Mouse (Mus musculus): Measurements from ENCODE around the gene Olfr1226.
"Not testable (repeated sequence)": the region's sequence is repeated elsewhere in the genome, so short reads cannot be mapped to it uniquely, and the experiment has no call there.

Gene Olfr1226

DNA sequence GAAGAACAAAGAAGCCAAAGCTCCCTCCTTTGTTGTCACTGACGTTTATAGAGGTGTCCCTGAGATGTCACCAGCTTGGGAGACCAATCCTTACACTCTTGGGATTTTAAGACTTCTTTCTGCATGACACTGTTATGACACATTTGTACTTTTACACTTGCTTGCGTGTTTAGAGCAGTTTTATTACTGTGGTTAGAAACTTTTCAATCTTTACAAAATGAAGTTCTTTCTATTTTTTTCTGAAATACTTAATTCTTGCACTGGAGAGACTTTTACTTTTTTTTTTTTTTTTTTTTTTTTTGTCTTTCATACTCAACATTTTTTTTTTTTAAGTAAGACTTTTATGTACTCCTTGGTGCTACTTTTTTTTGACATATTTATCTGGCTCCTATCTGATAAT, at the start of gene Olfr1226:
TSS of gene Olfr1226 (minus strand) at position 101 of the 400 bp plus-strand sequence.
- DNase-seq (ENCODE audit: low spot score) = no peak

DNA sequence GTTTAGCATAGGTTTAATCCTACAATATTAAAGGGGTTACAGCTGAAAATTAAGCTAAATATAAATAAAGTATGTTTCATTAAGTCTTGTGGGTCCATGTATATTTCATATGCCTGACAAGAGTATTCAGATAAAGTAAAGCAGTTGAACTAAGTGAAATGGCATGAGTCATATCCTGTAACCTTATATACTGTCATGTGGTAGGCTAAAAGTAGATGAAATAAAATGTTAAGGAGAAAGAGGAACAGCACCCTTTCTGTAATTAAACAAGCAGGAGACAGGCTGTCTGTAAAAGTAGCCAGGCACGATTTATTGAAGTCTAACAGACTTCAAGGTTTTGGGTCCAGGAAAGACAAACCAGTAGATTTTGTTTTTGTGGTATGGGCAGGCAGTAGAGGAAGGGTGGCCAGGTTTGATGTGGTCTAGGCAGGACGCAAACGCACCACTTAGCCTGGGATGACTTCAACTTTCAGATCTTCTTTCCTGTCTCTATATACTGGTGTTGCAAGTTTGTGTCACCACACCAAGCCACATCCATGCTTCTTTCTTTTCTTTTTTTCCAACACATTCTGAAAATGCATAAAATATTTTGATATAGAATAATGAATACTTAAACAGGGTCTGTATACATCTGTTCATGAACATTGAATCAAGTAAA, 3.4 kb downstream of the Olfr1226 start:
- DNase-seq (ENCODE audit: low spot score) = no peak

DNA sequence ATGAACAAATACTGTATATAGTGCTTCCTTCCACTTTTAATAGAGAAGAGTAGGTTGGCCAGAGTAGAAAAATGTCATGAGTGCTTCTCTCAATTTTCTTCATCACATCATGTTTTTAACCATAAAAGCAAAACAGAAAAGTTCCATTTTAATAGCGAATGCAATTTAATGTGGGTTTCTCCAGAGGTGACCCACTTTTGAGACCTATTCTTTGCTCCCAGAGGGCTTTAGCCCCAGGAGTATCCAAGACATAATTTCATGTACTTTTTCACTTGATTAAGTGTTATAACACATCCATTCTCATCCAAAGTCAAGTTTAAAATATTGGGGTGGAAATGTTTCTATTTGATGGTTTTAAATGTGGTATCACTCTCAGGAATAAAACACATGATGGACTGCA, 25.3 kb downstream of the Olfr1226 start, which contains the start of gene Olfr1225:
TSS of gene Olfr1225 (minus strand) at position 101 of the 400 bp plus-strand sequence.
- DNase-seq (ENCODE audit: low spot score) = no peak

DNA sequence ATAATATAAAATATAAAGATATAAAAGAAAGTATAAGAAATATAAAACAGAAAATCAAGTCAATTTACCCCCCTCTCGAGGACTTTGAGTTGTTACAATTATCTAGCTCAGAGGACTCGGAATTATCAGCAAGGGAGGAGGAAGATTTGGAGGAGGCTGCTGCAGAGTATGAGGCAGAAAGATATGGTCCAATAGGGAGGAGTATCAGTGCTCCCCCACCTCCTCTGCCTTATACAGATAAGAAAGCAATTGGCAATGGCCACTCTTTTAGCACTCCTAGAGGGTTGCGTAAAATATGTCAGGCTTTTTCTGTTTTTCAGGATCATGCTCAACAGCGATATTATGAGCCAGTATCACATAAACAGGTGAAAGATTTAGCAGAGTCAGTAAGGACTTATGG, 35.1 kb downstream of the Olfr1226 start:
- not testable (repeated sequence) for DNase-seq (ENCODE audit: low spot score)

DNA sequence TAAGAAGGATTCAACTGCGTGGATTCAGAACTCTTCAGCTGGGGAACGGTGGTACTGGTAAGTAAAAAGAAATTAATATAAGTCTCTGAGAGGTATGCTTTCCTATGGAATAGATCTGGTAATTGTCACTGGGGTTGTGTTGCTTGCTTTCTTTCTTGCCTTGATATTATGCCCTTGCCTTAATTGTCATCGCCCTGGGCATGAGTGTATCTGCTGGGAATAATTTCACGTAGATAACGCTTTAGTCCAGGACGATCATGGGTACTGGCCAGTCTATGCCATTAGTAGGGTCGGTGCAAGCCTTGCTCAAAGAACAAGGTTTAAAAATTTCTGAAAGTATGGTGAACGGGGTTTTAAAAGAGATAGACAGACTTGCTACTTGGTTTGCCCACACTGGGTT, 35.9 kb downstream of the Olfr1226 start, which contains the start of gene Olfr1224-ps1:
TSS of gene Olfr1224-ps1 (minus strand) at position 101 of the 400 bp plus-strand sequence.
- not testable (repeated sequence) for DNase-seq (ENCODE audit: low spot score)

DNA sequence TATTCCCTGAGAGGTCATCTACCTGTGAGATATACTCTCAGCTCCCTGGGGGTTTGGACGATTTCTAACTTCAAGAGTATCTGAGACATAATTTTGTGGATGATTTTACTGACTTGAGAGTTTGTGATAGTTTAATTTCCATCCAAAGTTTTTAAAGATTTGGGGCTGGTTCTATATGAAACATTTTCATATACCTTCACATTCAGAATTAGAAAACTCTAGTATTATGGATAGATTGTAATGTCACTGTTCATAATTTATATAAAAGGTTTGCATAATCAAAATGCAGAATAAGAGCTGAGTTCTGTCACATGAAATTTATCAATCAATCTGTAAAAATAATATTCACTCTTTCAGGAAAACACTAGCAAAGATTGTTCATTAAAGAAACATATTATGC, 48.4 kb downstream of the Olfr1226 start, which contains the start of gene Olfr1223:
TSS of gene Olfr1223 (minus strand) at position 101 of the 400 bp plus-strand sequence.
- no peak for DNase-seq (ENCODE audit: low spot score)

Data from ovary, postnatal 10 days (tissue).